Mouse (Mus musculus) myocyte (in vitro differentiated cells): ENCODE data around the gene Mtm1. TPM values are rescaled to one million over a fixed set of nuclear protein-coding genes. Genes with fewer than 3 reads are reported as not detected.
"Not testable (repeated sequence)": the region's sequence is repeated elsewhere in the genome, so short reads cannot be mapped to it uniquely, and the experiment has no call there.

Experiments
- H3K27me3 ChIP-seq: one replicate; pipeline ENCODE4 v1.6.1; 2011; ENCODE audit not compliant: control insufficient read depth, insufficient read depth, insufficient read length
- H3K36me3 ChIP-seq: one replicate; pipeline ENCODE4 v1.6.1; 2011; ENCODE audit not compliant: control insufficient read depth, insufficient read depth
- H3K4me2 ChIP-seq: one replicate; pipeline ENCODE4 v1.6.1; 2011; ENCODE audit warnings: low read depth, control low read depth
- H3K4me3 ChIP-seq: one replicate; pipeline ENCODE4 v1.5.1; 2011; ENCODE audit warnings: mild to moderate bottlenecking, control low read depth, moderate library complexity
- H3K79me2 ChIP-seq: one replicate; pipeline ENCODE4 v1.6.1; 2011; ENCODE audit not compliant: control insufficient read depth, insufficient read depth
- H3ac ChIP-seq: one replicate; pipeline ENCODE4 v1.6.1; 2011; ENCODE audit not compliant: control insufficient read depth, insufficient read length
- CEBPB ChIP-seq: IDR thresholded peaks from 2 replicates; pipeline ENCODE4 v1.6.1; 2011; ENCODE audit warnings: mild to moderate bottlenecking, moderate library complexity; ENCODE audit not compliant: poor library complexity, insufficient read depth, severe bottlenecking
- E2F4 ChIP-seq: IDR thresholded peaks from one replicate; pipeline ENCODE4 v1.6.1; 2011; ENCODE audit warnings: mild to moderate bottlenecking, control low read depth, moderate library complexity; ENCODE audit not compliant: insufficient read depth
- MAX ChIP-seq: IDR thresholded peaks from one replicate; pipeline ENCODE4 v1.6.1; 2011; ENCODE audit warnings: low read depth, mild to moderate bottlenecking, control low read depth
- MYOD1 ChIP-seq, 3 experiments: IDR thresholded peaks; one replicate each; pipeline ENCODE4 v1.6.1; 2011; ENCODE audit warnings: control low read depth in 2 of 3, low read depth in 2 of 3, mild to moderate bottlenecking in 2 of 3, moderate library complexity in 1 of 3; ENCODE audit not compliant: insufficient read length in 2 of 3, control insufficient read depth in 1 of 3
- MYOG ChIP-seq, 3 experiments: IDR thresholded peaks; one replicate each; pipeline ENCODE4 v1.6.1; 2011; ENCODE audit warnings: control low read depth in 2 of 3, low read depth in 2 of 3, mild to moderate bottlenecking in 2 of 3; ENCODE audit not compliant: insufficient read length in 2 of 3, control insufficient read depth in 1 of 3, insufficient read depth in 1 of 3
- POLR2A ChIP-seq: IDR thresholded peaks from one replicate; pipeline ENCODE4 v1.6.1; 2011; ENCODE audit warnings: low read depth, mild to moderate bottlenecking, control low read depth, moderate library complexity; ENCODE audit not compliant: insufficient read length
- POLR2AphosphoS2 ChIP-seq: IDR thresholded peaks from one replicate; pipeline ENCODE4 v1.6.1; 2011; ENCODE audit warnings: low read depth, control low read depth; ENCODE audit not compliant: insufficient read length
- REST ChIP-seq: IDR thresholded peaks from one replicate; pipeline ENCODE4 v1.6.1; 2011; ENCODE audit warnings: mild to moderate bottlenecking, control low read depth, moderate library complexity; ENCODE audit not compliant: insufficient read depth, insufficient read length
- SRF ChIP-seq: IDR thresholded peaks from one replicate; pipeline ENCODE4 v1.6.1; 2011; ENCODE audit warnings: low read depth; ENCODE audit not compliant: control insufficient read depth, insufficient read length
- TCF12 ChIP-seq: IDR thresholded peaks from one replicate; pipeline ENCODE4 v1.6.1; 2011; ENCODE audit warnings: mild to moderate bottlenecking, control low read depth; ENCODE audit not compliant: poor library complexity, insufficient read depth, severe bottlenecking
- TCF3 ChIP-seq: IDR thresholded peaks from one replicate; pipeline ENCODE4 v1.6.1; 2011; ENCODE audit warnings: low read depth, control low read depth; ENCODE audit not compliant: insufficient read length
- USF1 ChIP-seq: IDR thresholded peaks from one replicate; pipeline ENCODE4 v1.6.1; 2011; ENCODE audit warnings: low read depth, mild to moderate bottlenecking, control low read depth, moderate library complexity
- polyA plus RNA-seq: library from polyadenylated mRNA; unstranded; fragments of >200 nt; fragmentation: generic; extraction: Trizol; gene quantifications from one replicate; pipeline ENCODE4 v1.2.1, GENCODE M21; 2012; ENCODE audit warnings: missing spikeins

The Mtm1 gene
- polyA plus RNA-seq, 1 experiment = 4.3 TPM

GRCm38 (mm10) chrX:71302148-71302547 is 91.6 kb downstream of the Mtm1 start:
- no peak overlapping the region for H3K4me2 ChIP-seq
- no peaks in the 10 kb centered on the region for H3K36me3 ChIP-seq
- TF ChIP-seq POLR2AphosphoS2 (no peak), MYOG (IDR thresholded peaks at IDR 0.05; ENCODE audit: control insufficient read depth in 1 of 3, insufficient read depth in 1 of 3, insufficient read length in 2 of 3, low read depth in 2 of 3) (no peak), MYOD1 (IDR thresholded peaks at IDR 0.05; ENCODE audit: control insufficient read depth in 1 of 3, insufficient read length in 2 of 3, low read depth in 2 of 3) (no peak), REST (no peak), TCF3 (no peak), MAX (no peak), SRF (no peak)
- no peak overlapping the region for H3K4me3 ChIP-seq
- no peaks in the 10 kb centered on the region for H3K27me3 ChIP-seq
- no peak overlapping the region for H3ac ChIP-seq
- no peaks in the 10 kb centered on the region for H3K79me2 ChIP-seq

GRCm38 (mm10) chrX:71311229-71311628 is 100.7 kb downstream of the Mtm1 start:
- no peaks in the 10 kb centered on the region for H3K27me3 ChIP-seq
- TF ChIP-seq MAX (no peak), SRF (no peak), MYOG (IDR thresholded peaks at IDR 0.05; ENCODE audit: control insufficient read depth in 1 of 3, insufficient read depth in 1 of 3, insufficient read length in 2 of 3, low read depth in 2 of 3) (no peak), E2F4 (no peak), CEBPB (no peak), USF1 (no peak)
- no peak overlapping the region for H3K4me3 ChIP-seq

GRCm38 (mm10) chrX:71314380-71314779 is 103.8 kb downstream of the Mtm1 start:
- Histone ChIP-seq H3K36me3 (no peaks in the 10 kb centered on the region), H3K79me2 (no peaks in the 10 kb centered on the region), H3K4me2 (no peak overlapping the region), H3K27me3 (no peaks in the 10 kb centered on the region), H3ac (no peak overlapping the region), H3K4me3 (no peak overlapping the region)
- TF ChIP-seq CEBPB (no peak), TCF12 (no peak), SRF (no peak), TCF3 (no peak), E2F4 (no peak), USF1 (no peak), MAX (no peak)

More at GRCm38 (mm10) chrX:71311229-71311628, 100.7 kb downstream of the Mtm1 start:
- no peaks in the 10 kb centered on the region for H3K36me3 ChIP-seq
- H3K79me2 ChIP-seq = no peaks in the 10 kb centered on the region
- H3ac ChIP-seq = no peak overlapping the region
- no peak overlapping the region for H3K4me2 ChIP-seq

GRCm38 (mm10) chrX:71352033-71352432 is 141.5 kb downstream of the Mtm1 start:
- no peak for TF ChIP-seq E2F4
- TF ChIP-seq TCF12 = no peak
- no peak for TF ChIP-seq SRF
- no peak for TF ChIP-seq CEBPB

GRCm38 (mm10) chrX:71355331-71355730 is 144.8 kb downstream of the Mtm1 start:
- H3K27me3 ChIP-seq = no peaks in the 10 kb centered on the region
- TF ChIP-seq MYOG (IDR thresholded peaks at IDR 0.05; ENCODE audit: control insufficient read depth in 1 of 3, insufficient read depth in 1 of 3, insufficient read length in 2 of 3, low read depth in 2 of 3) (no peak), POLR2A (no peak), USF1 (no peak), REST (no peak), MYOD1 (IDR thresholded peaks at IDR 0.05; ENCODE audit: control insufficient read depth in 1 of 3, insufficient read length in 2 of 3, low read depth in 2 of 3) (no peak), SRF (no peak), CEBPB (no peak), POLR2AphosphoS2 (no peak), TCF3 (no peak), MAX (no peak)
- H3K4me2 ChIP-seq = no peak overlapping the region
- H3K4me3 ChIP-seq = no peak overlapping the region
- H3K79me2 ChIP-seq = no peaks in the 10 kb centered on the region
- no peaks in the 10 kb centered on the region for H3K36me3 ChIP-seq
- H3ac ChIP-seq = no peak overlapping the region

More at GRCm38 (mm10) chrX:71352033-71352432, 141.5 kb downstream of the Mtm1 start:
- no peaks in the 10 kb centered on the region for H3K79me2 ChIP-seq
- no peak overlapping the region for H3ac ChIP-seq
- no peaks in the 10 kb centered on the region for H3K27me3 ChIP-seq
- H3K4me2 ChIP-seq = no peak overlapping the region
- no peaks in the 10 kb centered on the region for H3K36me3 ChIP-seq
- H3K4me3 ChIP-seq = no peak overlapping the region

GRCm38 (mm10) chrX:71361793-71362192 is 151.2 kb downstream of the Mtm1 start:
- not testable (repeated sequence) for H3K36me3 ChIP-seq, H3ac ChIP-seq, H3K27me3 ChIP-seq, H3K79me2 ChIP-seq, H3K4me3 ChIP-seq, H3K4me2 ChIP-seq
